Mouse (Mus musculus) CH12.LX (cell line): ENCODE measurements around the gene Rtcb. TPM values are rescaled to one million over a fixed set of nuclear protein-coding genes. Genes with fewer than 3 reads are reported as not detected.

Experiments
- DNase-seq: peaks from one replicate; pipeline ENCODE4 v3.0.0-alpha.2; 2013; ENCODE audit errors: extremely low read depth
- H3K27ac ChIP-seq: 2 replicates; pipeline ENCODE4 v1.5.1; 2012; ENCODE audit warnings: low read depth, mild to moderate bottlenecking, control low read depth, moderate library complexity; ENCODE audit not compliant: insufficient read depth
- H3K27me3 ChIP-seq: replicated peaks from 2 replicates; pipeline ENCODE3; 2012; ENCODE audit warnings: inconsistent platforms
- H3K36me3 ChIP-seq, 2 experiments: replicated peaks in 1 of 2; 2 replicates each; pipeline versions ENCODE3 to v1.6.1; 2012; ENCODE audit warnings: inconsistent platforms in 1 of 2, low read length in 1 of 2, mild to moderate bottlenecking in 1 of 2, mixed read lengths in 1 of 2, moderate library complexity in 1 of 2; ENCODE audit not compliant: control insufficient read depth in 1 of 2, insufficient read depth in 1 of 2
- H3K4me1 ChIP-seq, 2 experiments: 2 replicates each; pipeline ENCODE4 v1.6.1; 2012; ENCODE audit warnings: inconsistent platforms in 1 of 2, moderate library complexity in 1 of 2; ENCODE audit not compliant: insufficient read depth in 2 of 2, control insufficient read depth in 1 of 2
- H3K4me2 ChIP-seq: 2 replicates; pipeline ENCODE4 v1.6.1; 2012; ENCODE audit warnings: low read depth, mild to moderate bottlenecking, control low read depth; ENCODE audit not compliant: poor library complexity, insufficient read depth, severe bottlenecking
- H3K4me3 ChIP-seq, 3 experiments: fragments of 150-350 bp in 1 of 3; sonication (generic) in 1 of 3; replicated peaks in 1 of 3; 2 replicates each; pipeline versions ENCODE3 to v1.5.1; 2011 to 2012; ENCODE audit warnings: low read depth in 2 of 3, low read length in 2 of 3, mild to moderate bottlenecking in 2 of 3, moderate library complexity in 2 of 3, control low read depth in 1 of 3, improper control_type of control experiment in 1 of 3, inconsistent platforms in 1 of 3, mixed read lengths in 1 of 3; ENCODE audit not compliant: poor library complexity in 1 of 3
- H3K79me2 ChIP-seq: replicated peaks from 2 replicates; pipeline ENCODE4 v1.6.1; 2012; ENCODE audit warnings: mild to moderate bottlenecking, moderate library complexity; ENCODE audit not compliant: control insufficient read depth, poor library complexity, insufficient read depth, severe bottlenecking; ENCODE audit errors: extremely low read depth
- H3K9ac ChIP-seq: 2 replicates; pipeline ENCODE4 v1.6.1; 2012; ENCODE audit warnings: low read depth, mild to moderate bottlenecking, control low read depth, moderate library complexity; ENCODE audit not compliant: insufficient read depth
- H3K9me3 ChIP-seq: replicated peaks from 2 replicates; pipeline ENCODE3; 2012; ENCODE audit warnings: low read length, inconsistent platforms, mixed read lengths
- CHD1 ChIP-seq: IDR thresholded peaks from 2 replicates; pipeline ENCODE4 v1.6.1; 2012; ENCODE audit warnings: low read depth, low read length, improper control_type of control experiment, inconsistent platforms
- ELF1 ChIP-seq: IDR thresholded peaks from 2 replicates; pipeline ENCODE4 v1.6.1; 2014; ENCODE audit warnings: low read depth, mild to moderate bottlenecking, inconsistent platforms, low read length, improper control_type of control experiment
- EP300 ChIP-seq: IDR thresholded peaks from 2 replicates; pipeline ENCODE4 v1.6.1; 2011; ENCODE audit warnings: low read length, improper control_type of control experiment
- GABPA ChIP-seq: IDR thresholded peaks from 2 replicates; pipeline ENCODE4 v1.6.1; 2012; ENCODE audit warnings: low read depth, low read length, improper control_type of control experiment, inconsistent platforms; ENCODE audit not compliant: insufficient replicate concordance
- HCFC1 ChIP-seq: IDR thresholded peaks from 2 replicates; pipeline ENCODE4 v1.6.1; 2012; ENCODE audit warnings: low read depth, mild to moderate bottlenecking, inconsistent platforms, low read length, improper control_type of control experiment
- IRF4 ChIP-seq: IDR thresholded peaks from 2 replicates; pipeline ENCODE4 v1.6.1; 2014; ENCODE audit warnings: low read depth, mild to moderate bottlenecking, inconsistent platforms, low read length, improper control_type of control experiment
- JUND ChIP-seq: conservative IDR thresholded peaks from 2 replicates; pipeline ENCODE4 v1.6.1; 2011; ENCODE audit warnings: low read depth, low read length, improper control_type of control experiment
- MAFK ChIP-seq: IDR thresholded peaks from 2 replicates; pipeline ENCODE4 v1.6.1; 2011; ENCODE audit warnings: low read length, improper control_type of control experiment; ENCODE audit not compliant: insufficient replicate concordance
- MAZ ChIP-seq: IDR thresholded peaks from 2 replicates; pipeline ENCODE4 v1.6.1; 2012; ENCODE audit warnings: low read depth, mild to moderate bottlenecking, inconsistent platforms, low read length, improper control_type of control experiment, moderate library complexity
- MEF2A ChIP-seq: IDR thresholded peaks from 2 replicates; pipeline ENCODE4 v1.6.1; 2014; ENCODE audit warnings: low read depth, mild to moderate bottlenecking, inconsistent platforms, low read length, improper control_type of control experiment, borderline replicate concordance
- MYC ChIP-seq: IDR thresholded peaks from 2 replicates; pipeline ENCODE4 v1.6.1; 2011; ENCODE audit warnings: low read depth, mild to moderate bottlenecking, improper control_type of control experiment, low read length
- PAX5 ChIP-seq: IDR thresholded peaks from 2 replicates; pipeline ENCODE4 v1.6.1; 2012; ENCODE audit warnings: low read length, inconsistent platforms, mixed read lengths
- RAD21 ChIP-seq: IDR thresholded peaks from 2 replicates; pipeline ENCODE4 v1.6.1; 2011; ENCODE audit warnings: low read depth, mild to moderate bottlenecking, low read length, improper control_type of control experiment, moderate library complexity
- RCOR1 ChIP-seq: conservative IDR thresholded peaks from 2 replicates; pipeline ENCODE4 v1.6.1; 2012; ENCODE audit warnings: low read depth, mild to moderate bottlenecking, inconsistent platforms, low read length, improper control_type of control experiment
- UBTF ChIP-seq: IDR thresholded peaks from 2 replicates; pipeline ENCODE4 v1.6.1; 2012; ENCODE audit warnings: low read depth, mild to moderate bottlenecking, inconsistent platforms, low read length, improper control_type of control experiment, moderate library complexity
- USF2 ChIP-seq: conservative IDR thresholded peaks from 2 replicates; pipeline ENCODE4 v1.6.1; 2011; ENCODE audit warnings: low read depth, low read length, improper control_type of control experiment
- ZC3H11A ChIP-seq: IDR thresholded peaks from 2 replicates; pipeline ENCODE4 v1.6.1; 2012; ENCODE audit warnings: low read depth, mild to moderate bottlenecking, inconsistent platforms, low read length, improper control_type of control experiment
- ZKSCAN1 ChIP-seq: IDR thresholded peaks from 2 replicates; pipeline ENCODE4 v1.6.1; 2012; ENCODE audit warnings: low read depth, inconsistent platforms, low read length, improper control_type of control experiment, borderline replicate concordance
- ZMIZ1 ChIP-seq: IDR thresholded peaks from 2 replicates; pipeline ENCODE4 v1.6.1; 2012; ENCODE audit warnings: low read depth, mild to moderate bottlenecking, inconsistent platforms, low read length, improper control_type of control experiment
- dilution Hi-C: fragments of 300-500 bp; cut with MboI; formaldehyde crosslinking; loops from 2 replicates; pipeline ENCODE4 v1.14.3; 2020; ENCODE audit warnings: low sequenced_read_pairs; ENCODE audit not compliant: extremely low pct_unique_long_range_greater_than_20kb, extremely low pct_ligation_motif_present
- in situ Hi-C: fragments of 300-500 bp; cut with MboI; formaldehyde crosslinking; loops from 3 replicates; pipeline ENCODE4 v1.14.3; 2019; ENCODE audit warnings: low sequenced_read_pairs, low pct_ligation_motif_present, low pct_unique_long_range_greater_than_20kb, mixed read lengths
- polyA plus RNA-seq: library from polyadenylated mRNA; unstranded; fragments of >175 nt; gene quantifications from 2 replicates; pipeline ENCODE4 v1.2.1, GENCODE M21; 2012; ENCODE audit warnings: low read depth; ENCODE audit not compliant: insufficient read length
- total RNA-seq, 2 experiments: library from RNA; depleted of rRNA; stranded (reverse); fragments of 300-350 nt in 1 of 2; fragments of >200 nt in 1 of 2; gene quantifications; 2 replicates each; pipeline ENCODE4 v1.2.3; 2012 to 2014

The Rtcb gene
- total and polyA plus RNA-seq, 3 experiments, result 192 to 239 (median 225) TPM

DNA sequence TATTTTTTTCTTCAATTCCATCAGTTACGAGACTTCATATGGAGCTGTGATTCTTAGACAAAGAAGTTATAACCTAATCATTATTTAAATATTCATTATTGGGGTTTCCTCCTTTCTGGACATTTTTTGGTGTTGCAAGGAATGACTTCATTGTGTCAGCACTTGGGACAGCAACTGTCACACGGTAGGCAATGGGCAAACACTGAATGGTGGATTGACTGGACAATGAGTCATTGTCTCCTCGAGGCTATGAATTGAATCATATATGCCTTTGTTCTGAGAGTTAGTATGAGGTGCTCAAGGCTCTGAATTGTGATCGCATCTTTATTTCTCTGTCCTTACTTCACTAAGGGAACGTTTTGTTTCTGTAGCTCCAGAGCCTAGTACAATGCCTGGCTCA is 48.8 kb upstream of the Rtcb start:
- H3K79me2 ChIP-seq, result no peaks in the 10 kb centered on the region
- TF ChIP-seq ELF1, result no peak
- no peak for TF ChIP-seq RCOR1
- no peak for TF ChIP-seq RAD21
- TF ChIP-seq JUND, result no peak
- no peak for TF ChIP-seq MEF2A
- TF ChIP-seq MAZ, result no peak
- TF ChIP-seq USF2, result no peak
- TF ChIP-seq PAX5, result no peak
- TF ChIP-seq CHD1, result no peak
- TF ChIP-seq ZC3H11A, result no peak
- TF ChIP-seq IRF4, result no peak
- no peak for TF ChIP-seq MAFK
- no peak for TF ChIP-seq ZKSCAN1
- TF ChIP-seq, all 38 proteins: peak for 0
- H3K27me3 ChIP-seq, result peaks cover 4% of the 10 kb centered on the region
- H3K27ac ChIP-seq, result no peak overlapping the region
- H3K4me3 ChIP-seq, result no peak overlapping the region
- no peaks in the 10 kb centered on the region for H3K4me1 ChIP-seq
- H3K9ac ChIP-seq, result no peak overlapping the region
- in situ Hi-C loops (no loop called here), dilution Hi-C loops (no loop called here)
- H3K36me3 ChIP-seq, result no peaks in the 10 kb centered on the region
- H3K9me3 ChIP-seq, result no peaks in the 10 kb centered on the region
- no peak overlapping the region for H3K4me2 ChIP-seq
- no peak for DNase-seq

GRCm38 (mm10) chr10:86000447-86000846 is 42.8 kb upstream of the Rtcb start:
- Histone ChIP-seq H3K9me3 (no peaks in the 10 kb centered on the region), H3K36me3 (no peaks in the 10 kb centered on the region)
- in situ Hi-C loops, result no loop called here
- TF ChIP-seq ZMIZ1, result no peak
- TF ChIP-seq EP300, result no peak
- no peak for TF ChIP-seq GABPA
- TF ChIP-seq HCFC1, result no peak
- no peak for TF ChIP-seq PAX5
- no peak for TF ChIP-seq UBTF
- TF ChIP-seq MAFK, result no peak
- no peak for TF ChIP-seq MYC
- TF ChIP-seq, all 38 proteins: peak for 0
- Histone ChIP-seq H3K4me3 (no peak overlapping the region), H3K79me2 (no peaks in the 10 kb centered on the region), H3K27ac (no peak overlapping the region), H3K4me1 (no peaks in the 10 kb centered on the region), H3K9ac (no peak overlapping the region), H3K4me2 (no peak overlapping the region), H3K27me3 (no peaks in the 10 kb centered on the region)
- DNase-seq, result no peak
- dilution Hi-C loops, result no loop called here
